Mouse (Mus musculus) MN1 (cell line): Measurements from ENCODE around the gene Adgrd1.

Experiments
- DNase-seq: peaks from one replicate; pipeline ENCODE4 v3.0.0-alpha.2; 2016; ENCODE audit warnings: low spot score

The Adgrd1 gene

DNA sequence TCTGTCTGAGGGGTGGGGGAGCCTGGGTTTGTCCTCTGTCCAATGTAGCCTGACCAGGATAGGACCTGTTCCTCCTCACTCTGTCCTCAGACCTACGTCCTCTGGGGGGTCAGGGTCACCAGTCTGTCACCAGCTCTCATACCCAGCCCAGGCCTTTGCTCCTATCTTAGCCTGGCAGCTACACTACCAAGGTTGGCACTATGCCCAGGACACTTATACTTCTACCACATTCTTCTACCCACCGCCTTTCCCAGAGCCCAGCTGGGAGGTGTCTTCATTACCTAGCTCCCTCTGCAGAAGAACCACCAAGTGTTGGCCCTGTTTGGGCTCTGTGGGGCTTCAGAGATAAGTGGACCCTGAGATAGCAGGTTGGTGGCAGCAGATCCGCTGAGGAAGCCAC is 103.6 kb downstream of the Adgrd1 start:
- DNase-seq: peak; percentile 59

DNA sequence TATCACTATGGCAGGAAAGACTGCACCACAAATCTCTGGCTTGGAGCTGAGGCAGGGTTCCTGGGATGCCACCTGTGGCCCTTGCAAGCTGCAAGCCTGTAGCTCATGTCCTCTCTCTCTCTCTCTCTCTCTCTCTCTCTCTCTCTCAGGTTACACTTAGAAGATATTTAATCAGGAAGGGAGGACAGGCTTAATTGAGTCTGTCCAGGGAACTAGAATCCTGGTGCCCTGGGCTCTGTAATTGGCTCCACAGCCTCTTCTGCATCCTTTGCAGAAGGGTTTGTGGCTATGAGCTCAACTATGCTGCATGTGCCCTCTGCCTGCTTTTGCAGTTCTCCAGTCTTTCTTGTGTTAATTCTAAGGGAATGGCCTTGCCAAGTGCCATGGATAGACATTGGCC is 111.7 kb downstream of the Adgrd1 start:
- peak; percentile 46 for DNase-seq

DNA sequence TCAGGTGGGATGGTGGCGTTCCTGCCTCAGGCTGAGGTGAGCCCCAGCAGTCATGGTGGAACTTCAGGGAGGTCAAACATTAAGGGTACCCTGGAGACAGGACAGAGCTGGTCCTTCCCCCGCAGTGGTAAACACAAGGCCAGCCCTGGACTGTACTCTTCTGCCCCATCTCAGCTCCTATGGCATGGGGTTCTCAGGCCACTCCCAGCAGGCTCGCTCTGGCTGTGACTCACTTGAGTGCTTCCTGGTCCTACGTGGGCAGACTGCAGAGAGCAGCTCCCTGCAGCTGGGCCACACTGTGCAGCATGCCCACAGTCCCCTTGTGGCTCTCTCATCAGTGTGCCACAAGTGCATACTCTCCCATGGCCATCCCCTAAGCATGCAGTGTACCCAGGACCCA is 112.3 kb downstream of the Adgrd1 start:
- peak; percentile 64 for DNase-seq

DNA sequence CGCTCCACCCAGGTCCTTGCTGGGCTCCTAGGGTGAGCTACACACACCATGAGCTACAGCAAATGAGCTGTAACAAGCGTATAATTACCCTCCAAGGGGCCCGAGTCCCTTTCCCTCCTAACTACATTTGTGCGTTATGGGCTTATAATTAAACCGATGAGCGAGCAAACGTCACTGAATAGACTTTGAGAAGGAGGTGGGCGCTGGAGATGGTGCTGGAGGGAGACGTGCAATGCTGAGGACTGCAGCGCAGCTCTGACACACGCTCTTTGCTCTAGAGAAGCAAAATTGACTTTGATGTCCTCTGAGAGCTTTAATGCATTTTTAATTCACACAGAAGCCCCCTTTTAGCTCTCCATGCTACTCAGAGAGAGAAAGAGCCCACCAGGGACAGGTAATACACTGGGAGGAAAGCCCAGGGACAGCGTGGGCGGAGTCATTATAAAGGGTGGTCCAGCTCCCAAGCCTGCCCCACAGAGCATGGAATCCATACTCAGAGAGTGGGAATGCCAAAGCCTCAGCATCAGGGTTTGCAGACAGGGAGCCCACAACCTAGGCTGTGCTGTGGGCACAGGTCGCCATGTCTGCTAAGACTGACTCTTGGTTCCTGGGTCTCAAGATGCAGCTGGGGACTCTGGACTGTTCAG is 115.0 kb downstream of the Adgrd1 start:
- DNase-seq: no peak

DNA sequence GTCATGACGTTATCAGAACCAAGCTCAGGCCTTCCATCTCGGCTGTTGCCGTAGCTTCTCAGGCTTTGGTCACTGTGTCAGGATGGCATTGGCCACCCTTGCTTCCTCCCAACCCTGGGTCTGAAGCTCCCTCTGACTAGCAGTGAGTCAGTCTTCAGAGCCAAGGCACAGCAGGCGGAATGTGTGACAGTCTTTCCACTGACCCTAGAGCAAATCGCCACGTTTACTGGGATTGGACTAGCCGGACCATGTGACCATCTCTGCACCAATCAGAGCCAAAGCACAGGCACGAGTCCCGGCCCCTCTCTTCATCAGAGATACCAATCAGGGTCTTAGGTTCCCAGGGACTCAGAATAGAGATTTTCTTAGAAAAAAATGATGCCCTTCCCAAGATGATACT is 117.5 kb downstream of the Adgrd1 start:
- no peak for DNase-seq

DNA sequence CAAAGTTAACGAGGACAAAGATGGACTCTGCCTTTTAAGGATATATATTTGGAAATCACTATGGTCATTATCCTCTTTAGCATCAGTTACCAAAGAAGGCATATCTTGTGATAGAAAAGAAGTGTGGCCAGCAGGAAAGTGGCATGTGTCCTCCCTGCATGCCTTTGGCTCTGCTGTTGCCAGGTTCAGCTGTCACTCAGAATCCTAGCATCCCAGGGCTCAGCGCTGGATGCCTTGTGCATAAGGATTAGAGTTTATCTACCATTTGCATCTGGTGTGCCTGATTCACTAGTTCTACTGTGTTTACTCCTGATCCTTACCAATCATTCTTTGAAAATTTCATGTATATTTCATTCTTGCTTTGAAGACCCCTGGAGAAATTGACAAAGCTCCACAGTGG is 119.5 kb downstream of the Adgrd1 start:
- no peak for DNase-seq

DNA sequence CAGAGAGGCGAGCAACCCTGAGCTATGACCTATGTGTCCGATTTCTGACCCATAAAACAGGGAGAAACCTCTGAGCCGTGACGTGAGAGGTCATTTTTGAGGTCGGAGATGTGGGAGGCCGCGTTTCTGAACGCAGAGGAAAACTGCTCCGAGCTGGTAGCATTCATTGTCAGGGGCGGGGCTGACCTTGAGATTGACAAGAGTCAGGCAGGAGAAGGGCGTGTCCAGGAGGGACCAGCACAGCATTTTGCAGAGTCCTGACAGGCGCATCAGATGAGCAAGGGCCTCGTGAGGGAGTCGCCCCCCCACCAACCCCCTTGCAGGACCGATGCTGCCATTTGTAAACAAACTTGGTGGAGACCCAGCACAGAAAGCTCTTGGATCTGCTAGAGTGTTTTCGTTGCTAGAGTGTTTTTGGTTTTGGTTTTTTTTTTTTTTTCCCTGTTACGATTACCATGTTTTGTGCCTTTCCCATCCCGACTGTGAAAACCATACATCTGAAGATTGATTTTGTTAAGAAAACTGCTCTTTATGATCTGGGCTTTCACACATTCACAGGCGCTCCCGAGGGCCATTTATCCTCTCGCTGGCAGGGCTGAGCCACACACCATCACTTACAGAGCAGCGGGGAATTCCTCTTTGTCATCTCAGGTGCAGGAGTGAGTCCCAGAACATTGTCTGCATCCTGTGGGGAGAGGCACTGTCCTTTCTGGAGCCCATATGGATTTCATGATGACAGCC is 121.1 kb downstream of the Adgrd1 start:
- peak; percentile 42 for DNase-seq

DNA sequence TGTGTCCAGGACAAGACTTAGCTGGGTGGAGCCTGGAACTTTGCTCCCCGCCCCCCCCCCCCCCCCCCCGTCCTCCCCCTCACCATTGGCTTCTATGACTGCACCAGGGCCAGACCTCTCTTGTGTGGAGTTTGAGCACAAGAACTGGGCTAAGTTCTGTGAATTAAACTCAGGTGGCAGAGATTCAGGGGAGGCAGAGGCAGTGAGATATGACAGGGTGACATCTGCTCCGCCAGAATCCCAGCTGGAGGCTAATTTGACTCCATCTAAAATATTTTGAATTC is 121.6 kb downstream of the Adgrd1 start:
- DNase-seq: peak; percentile 75

DNA sequence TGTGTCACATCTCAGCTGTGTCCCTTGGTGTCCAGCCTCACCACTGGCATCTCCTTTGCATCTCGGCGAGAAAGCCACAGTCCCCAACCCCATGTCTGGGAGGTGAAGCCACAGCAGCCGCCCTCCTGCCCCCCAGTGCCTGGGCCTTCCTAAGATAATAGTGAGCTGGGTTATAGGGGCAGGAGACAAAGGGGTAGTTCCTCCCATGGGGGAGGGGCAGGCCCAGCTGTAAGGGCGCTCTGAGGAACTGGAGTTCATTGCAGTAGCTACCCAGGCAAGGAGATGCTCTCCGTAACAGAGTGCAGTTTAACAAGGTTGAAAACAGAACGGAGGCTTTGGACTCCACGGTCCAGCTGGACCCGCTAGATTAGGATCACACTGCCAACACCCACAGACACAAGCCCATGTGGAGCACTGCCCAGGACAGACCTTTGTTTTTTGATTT is 122.0 kb downstream of the Adgrd1 start:
- DNase-seq: peak; percentile 65

DNA sequence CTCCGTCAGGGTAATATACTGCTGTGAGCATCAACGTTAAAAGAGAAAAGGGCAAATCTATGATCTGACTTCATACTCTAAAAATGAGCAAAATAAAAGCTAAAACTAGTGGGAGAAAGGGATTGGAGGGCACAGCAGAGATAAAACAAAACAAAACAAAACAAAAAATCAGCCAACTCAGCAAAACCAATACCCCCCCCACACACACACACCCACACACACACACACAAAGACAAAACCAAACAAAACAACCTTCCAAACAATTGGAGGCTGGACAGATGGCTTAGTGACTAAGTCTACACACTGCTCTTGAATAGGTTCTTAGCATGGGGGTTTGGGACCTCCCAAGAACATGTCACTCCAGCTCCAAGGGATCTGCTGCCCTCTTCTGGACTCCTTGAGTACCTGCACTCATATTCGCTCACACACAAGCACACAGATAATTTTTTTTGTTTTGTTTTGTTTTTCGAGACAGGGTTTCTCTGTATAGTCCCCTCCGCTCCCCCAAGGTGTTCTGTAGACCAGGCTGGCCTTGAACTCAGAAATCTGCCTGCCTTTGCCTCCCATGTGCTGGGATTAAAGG is 122.7 kb downstream of the Adgrd1 start:
- no peak for DNase-seq

DNA sequence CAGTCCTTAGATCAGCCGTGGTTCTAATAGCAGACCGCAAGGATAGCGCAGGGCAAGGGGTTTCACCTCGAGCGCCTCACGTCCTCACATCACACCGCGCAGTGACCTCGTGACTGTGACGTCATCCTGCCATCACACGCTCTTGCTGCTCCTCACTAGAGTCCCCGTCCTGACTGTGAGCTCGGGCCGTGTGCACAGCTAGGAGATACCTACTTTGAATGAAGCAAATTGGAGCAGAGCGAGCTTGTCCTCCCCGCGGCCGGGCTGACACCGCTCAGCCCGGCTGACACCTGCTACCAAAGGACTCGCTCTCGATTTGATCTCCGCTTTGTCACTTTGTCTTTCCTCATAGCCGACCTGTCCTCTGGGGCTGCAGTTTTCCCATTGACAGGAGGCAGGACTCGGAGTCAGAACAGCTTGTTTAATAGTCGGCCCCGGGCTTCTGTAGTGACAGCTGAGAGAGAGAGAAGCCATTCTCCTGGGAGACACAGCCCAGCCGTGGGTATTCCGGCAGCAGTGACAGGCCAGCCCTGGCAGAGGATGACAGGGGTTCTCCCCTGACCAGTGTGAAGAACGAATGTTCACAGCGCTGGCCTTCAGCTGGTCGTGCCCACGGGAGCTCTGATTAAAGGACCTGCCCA is 129.4 kb downstream of the Adgrd1 start:
- DNase-seq: no peak

DNA sequence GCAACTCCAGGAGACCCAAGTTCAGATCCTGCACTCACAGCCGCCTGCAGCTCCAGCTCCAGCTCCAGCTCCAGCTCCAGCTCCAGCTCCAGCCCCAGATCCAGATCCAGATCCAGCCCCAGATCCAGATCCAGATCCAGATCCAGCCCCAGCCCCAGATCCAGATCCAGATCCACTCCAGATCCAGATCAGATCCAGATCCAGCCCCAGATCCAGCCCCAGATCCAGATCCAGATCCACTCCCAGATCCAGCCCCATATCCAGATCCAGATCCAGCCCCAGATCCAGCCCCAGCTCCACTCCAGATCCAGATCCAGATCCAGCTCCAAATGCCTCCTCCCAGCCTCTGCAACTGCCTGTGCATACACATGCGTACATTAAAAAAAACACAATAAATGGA is 131.6 kb downstream of the Adgrd1 start:
- no peak for DNase-seq

DNA sequence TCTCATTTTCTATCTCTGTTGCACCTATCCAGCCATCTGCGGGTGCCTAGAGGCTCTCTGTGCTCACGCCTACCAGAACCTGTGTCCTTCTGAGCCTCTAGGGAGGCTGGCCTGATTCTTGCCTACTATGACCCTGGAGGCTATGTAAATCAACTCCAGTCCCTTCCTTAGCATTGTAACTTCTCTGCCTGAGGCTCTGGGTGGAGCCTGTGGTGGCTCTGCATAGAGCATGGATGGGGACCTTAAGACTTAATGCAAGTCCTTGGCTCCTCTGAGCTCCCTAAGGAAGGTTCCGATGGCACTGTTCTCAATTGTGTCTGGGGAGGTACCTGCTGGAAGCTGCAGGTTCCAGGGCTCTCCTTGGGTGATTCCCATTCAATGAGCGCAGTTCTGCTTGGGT is 136.8 kb downstream of the Adgrd1 start:
- no peak for DNase-seq

DNA sequence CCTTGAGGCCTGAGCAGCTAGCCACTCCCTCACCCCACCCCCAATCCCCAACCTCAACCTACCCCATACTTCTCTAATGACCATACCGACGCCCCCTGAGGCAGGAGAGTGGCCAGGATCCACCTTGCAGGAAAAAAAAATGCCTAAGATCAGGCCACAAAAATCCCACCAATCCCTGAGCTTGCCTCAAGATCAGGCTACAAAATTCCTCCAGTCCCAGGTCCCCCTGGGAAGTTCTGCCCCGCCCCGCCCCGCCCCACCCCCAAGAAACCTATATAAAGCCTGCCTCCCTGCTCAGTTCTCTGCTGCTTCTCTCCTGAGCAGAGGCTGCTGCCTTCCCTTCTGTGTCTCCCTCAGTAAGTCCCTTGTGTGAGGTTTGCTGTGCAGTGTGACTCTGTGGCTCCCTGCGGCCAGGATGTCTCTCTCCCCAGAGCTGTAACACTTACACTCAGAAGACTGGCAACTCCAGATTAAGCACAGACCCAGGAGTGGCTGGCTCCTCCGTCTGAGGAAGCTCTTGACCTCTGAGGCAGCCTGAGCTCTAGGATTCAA is 137.4 kb downstream of the Adgrd1 start:
- no peak for DNase-seq

DNA sequence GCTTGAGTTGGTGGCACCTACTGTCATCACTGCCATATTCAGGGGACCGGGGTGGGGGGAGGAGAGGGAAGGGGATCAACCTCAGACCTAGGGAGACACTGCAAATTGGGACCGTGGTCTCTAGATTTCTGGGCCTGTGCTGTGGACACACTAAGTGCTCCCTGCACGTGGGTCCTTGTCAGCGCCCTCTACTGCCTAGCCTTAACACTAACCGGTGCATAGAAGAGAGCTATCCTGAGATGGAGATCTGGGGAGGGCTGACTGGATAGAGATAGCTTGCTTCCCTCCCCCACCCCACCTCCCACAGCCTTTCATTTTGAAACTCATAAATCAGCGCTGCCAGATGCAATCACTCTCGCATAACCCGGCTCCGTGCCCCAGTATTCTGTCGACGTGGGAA is 139.8 kb downstream of the Adgrd1 start:
- DNase-seq: no peak

DNA sequence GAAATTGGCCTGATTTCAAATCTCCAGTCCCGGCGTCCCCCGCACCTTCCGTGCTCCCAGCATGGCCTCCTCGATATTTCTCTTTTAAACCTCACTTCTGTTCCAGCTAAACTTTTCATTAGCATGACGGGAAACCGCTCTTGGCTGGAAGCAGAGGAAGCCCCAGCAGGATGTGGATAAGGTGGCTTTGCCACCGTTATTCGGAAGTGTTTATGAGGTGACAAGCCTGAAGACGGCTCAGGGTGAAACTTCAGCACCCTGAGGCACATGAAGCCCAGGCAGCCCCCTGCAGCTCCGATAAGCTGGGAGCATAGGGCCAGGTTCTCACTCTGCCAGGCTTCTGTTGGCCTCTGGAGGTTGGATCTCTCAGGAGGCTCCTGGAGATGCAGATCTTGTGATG is 145.3 kb downstream of the Adgrd1 start:
- DNase-seq: no peak

DNA sequence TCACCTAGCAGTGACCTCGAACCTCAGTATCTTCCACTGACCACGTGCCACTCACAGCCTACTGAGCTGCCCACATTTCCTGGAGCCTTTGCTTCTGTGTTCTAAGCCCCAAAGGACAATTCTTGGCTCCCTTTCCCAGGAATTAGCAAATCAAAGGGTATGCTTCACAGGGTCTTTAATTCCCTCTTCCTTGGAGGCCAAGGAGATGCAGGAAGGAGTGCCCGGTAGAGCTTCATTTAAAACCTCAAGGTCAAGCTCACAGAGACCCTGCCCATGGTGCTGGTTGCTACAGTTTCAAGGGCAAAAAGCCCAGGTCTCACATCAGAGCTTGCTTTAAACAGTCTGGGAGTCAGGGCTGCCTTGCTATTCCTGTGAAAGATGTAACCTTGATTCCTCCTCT is 145.7 kb downstream of the Adgrd1 start:
- DNase-seq: no peak

DNA sequence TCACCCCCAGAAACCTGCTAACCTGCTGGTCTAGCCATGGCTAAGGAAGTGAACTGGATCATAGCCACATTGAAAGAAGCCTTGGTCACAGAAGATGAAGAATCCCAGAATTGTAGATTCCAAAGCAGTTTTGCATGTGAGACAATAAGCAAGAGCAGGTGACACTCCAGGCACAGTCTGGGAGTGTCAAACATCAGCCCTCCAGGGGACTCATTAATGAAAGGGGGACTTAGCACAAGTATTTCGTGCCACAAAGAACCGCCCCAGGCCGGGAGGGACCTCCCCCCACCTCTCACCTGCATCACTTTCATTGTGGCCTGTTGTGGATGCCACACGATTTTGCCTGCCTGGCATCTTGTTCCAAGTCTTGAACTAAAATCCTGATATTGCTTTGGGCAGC is 146.6 kb downstream of the Adgrd1 start:
- DNase-seq: no peak

DNA sequence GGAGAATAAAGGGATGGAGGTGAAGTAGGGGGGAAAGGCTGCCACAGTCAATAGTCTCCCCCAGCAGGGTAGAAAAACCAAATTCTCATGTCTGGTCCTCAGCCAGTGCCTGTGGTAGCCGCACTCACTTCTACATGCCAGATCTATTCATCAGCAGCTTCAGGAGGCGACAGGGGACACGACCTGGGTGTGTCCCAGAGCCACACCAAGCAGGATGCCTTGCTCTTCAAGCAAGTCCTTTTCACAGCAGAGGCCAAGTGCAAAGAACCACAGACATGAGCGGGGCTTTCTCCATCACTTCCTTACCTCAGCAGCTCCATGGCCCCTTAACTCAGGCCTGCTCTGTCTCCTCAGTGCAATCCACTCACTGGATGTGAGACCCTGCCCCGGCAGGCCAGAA is 147.8 kb downstream of the Adgrd1 start:
- no peak for DNase-seq

DNA sequence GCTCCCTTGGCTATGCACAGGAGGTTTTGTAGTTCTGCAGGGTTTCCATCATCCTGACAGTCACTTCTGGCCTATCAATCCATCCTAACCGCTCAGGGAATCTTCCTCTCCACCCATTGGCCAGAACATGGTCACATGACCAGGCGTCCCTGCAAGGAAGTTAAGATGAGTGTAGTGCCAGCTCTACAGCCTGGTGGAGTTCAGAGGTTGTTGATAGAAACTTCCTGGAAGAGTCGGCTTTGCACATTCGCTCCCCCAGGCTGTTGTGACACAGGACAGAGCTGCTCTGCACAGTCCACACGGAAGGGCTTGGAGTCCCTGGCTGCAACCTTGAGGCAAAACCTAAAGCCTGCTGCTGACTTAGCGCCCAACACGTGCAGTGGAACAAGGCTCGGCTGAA is 152.5 kb downstream of the Adgrd1 start:
- DNase-seq: no peak
